Mouse (Mus musculus) left cerebral cortex, adult 18-20 months (tissue): ENCODE results near the gene Olfr263. TPM values are rescaled to one million over a fixed set of nuclear protein-coding genes. Genes with fewer than 3 reads are reported as not detected.

ENCODE experiments used
- DNase-seq, 2 experiments: peaks; one replicate each; pipeline ENCODE4 v3.0.0; 2021 to 2022; ENCODE audit warnings: low spot score in 2 of 2, mixed read lengths in 1 of 2
- total RNA-seq, 2 experiments: library from RNA; stranded (reverse); gene quantifications; 2 replicates each; pipeline ENCODE4 v1.2.3; 2021

Gene Olfr263
- total RNA-seq, 2 experiments from 2014 or later, result not detected

GRCm38 (mm10) chr13:21169657-21170430 lies 40.4 kb downstream of the Olfr263 start:
- peak; percentile 75 to 79 for DNase-seq

GRCm38 (mm10) chr13:21170431-21171155 lies 41.2 kb downstream of the Olfr263 start:
- no peak for DNase-seq

DNA sequence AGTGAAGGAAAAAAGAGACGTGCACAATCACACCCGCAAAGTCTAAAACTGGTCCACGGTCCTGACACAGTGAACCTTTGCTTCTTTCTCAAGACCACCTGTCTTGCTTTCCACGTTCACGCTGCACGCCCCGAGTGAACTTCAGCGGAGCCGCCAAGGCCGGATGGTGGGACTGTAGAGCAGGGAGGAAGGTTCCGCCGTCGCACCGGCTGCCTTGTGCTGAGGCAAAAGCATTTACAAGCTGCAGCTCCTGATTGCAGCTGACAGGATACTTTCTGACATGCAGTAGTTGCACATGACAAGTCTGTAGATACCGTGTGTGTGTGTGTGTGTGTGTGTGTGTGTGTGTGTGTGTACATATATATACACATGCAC lies 41.7 kb downstream of the Olfr263 start:
- no peak for DNase-seq

DNA sequence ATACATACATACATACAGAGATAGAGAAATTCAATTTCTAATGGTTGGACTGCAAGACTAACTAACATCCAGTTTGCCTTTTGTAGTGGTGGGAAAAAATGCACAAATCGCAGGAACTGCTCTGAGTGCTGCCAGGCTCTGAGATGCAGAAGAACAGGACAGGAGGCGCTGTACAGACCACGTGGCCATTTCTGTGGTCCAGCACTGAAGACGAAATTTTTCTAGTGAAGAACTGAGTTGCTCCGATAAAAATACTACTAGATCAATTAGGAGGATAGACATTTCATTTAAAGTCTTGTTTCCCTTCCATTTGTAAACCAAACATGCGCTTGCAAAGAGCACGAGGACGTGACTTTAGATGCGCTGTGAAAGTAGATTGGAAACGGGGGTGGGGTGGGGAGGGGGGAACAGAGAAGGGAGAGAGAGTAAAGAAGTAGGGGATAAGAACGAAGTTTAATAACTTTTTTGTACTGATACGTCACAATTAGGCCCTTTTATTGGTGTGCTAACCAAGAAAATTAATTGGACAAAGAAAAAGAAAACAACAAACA lies 42.2 kb downstream of the Olfr263 start:
- peak in 1 of 2 experiments; percentile 35 for DNase-seq

- DNase-seq, result peak; percentile 65 to 66
Observed at GRCm38 (mm10) chr13:21172241-21173027, 43.0 kb downstream of the Olfr263 start.

DNA sequence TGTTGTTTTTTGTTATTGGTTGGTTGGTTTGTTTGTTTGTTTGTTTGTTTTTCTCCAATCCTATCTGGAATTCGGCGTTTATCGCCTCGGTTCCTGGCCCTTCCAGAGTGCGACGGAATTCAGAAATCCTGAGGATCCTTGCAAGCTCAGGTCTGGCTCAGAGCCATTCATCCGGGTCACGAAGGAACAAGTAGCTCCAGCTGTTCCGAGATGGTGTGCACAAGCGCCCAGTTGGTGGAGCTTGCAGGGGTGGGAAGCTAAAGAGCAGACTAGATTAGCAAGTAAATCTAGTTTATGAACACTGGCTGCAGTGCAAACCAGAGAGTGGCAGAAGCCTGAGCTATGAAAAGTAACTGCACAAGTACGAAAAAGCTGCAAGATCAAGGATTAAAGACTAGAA lies 43.6 kb downstream of the Olfr263 start:
- DNase-seq, result peak; percentile 75 to 80

GRCm38 (mm10) chr13:21176733-21177132 lies 47.3 kb downstream of the Olfr263 start:
- no peak for DNase-seq

DNA sequence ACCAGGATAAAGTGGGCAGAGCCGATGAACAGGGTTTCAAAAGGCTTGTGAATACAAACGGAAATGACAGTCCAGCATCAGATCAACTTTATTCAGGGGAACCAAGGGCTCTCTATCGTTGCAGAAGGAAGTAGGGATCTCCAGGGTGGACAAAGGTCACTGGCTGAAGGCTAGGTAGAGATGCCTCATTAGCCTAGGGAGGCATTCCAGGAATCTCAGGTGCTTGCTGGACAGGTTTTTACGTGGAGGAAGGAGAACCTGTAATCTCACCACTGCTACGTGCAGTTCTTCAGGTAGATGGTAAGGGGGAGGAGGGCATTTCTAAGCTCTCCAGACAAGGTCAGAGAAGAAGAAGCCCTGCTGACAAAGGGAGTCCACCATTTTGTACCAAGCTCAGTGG lies 48.2 kb downstream of the Olfr263 start:
- DNase-seq, result no peak

GRCm38 (mm10) chr13:21178364-21178763 lies 48.9 kb downstream of the Olfr263 start:
- DNase-seq, result no peak

DNA sequence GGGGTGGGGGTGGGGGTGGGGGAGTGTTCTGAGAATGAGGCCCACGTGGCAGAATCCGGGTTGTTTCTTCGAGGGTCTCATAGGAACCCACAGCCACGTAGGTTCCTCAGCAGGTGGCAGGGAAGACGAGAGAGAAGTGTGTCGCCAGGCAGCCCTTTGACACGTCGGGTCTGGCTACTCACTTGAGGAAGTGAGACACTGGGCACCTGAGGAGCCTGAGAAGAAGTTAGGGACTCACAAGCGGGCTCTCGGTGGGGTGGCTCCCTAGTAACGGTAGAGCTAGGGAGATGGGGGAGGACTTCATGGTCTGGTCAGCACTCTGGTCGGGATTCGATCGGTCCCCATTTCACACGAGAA lies 49.9 kb downstream of the Olfr263 start, which contains the start of gene Trim27:
TSS of gene Trim27 (plus strand) at position 79 of the 357 bp plus-strand sequence.
- DNase-seq, result no peak

- DNase-seq, result peak; percentile 74 to 87
Observed at GRCm38 (mm10) chr13:21179724-21180550, 50.5 kb downstream of the Olfr263 start.

GRCm38 (mm10) chr13:21180551-21181530 lies 51.4 kb downstream of the Olfr263 start:
- peak in 1 of 2 experiments; percentile 49 for DNase-seq

DNA sequence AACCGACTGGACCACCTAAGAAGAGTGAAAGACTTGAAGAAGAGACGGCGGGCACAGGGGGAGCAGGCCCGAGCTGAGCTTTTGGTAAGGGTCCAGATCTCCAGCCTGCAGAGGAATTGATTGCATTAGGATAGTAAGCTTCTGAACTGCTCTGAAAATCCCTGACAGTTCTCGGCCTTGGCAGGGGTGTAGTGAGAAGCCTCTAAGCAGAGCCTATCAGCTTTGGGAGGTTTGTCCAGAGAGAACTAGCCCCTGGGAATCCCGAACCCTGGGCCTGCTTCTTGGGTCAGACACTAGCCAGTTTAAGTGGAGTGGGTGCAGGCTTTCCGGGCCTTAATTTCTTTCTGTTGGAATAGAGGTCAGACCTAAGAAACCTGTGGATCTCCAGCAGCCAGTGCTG lies 52.6 kb downstream of the Olfr263 start:
- no peak for DNase-seq

DNA sequence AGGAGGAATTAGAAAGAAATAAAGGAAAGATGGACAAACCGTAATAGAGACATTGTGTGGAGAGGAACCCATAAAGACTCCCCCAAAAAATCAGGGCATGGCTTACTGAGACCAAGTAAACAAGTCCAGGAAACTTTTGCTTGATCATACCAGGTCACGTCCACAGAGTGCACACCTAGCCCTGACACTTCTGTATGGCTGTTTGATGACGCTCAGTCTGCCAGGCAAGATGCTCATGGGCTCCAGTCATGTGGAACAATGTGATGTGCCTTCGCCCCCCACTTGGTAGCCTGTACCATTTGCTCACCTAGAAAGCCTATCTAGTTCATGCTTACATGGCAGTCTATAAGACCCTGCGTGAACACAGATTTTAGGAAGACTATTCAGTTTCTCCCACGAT lies 53.6 kb downstream of the Olfr263 start:
- DNase-seq, result no peak

GRCm38 (mm10) chr13:21183661-21184060 lies 54.2 kb downstream of the Olfr263 start:
- no peak for DNase-seq

DNA sequence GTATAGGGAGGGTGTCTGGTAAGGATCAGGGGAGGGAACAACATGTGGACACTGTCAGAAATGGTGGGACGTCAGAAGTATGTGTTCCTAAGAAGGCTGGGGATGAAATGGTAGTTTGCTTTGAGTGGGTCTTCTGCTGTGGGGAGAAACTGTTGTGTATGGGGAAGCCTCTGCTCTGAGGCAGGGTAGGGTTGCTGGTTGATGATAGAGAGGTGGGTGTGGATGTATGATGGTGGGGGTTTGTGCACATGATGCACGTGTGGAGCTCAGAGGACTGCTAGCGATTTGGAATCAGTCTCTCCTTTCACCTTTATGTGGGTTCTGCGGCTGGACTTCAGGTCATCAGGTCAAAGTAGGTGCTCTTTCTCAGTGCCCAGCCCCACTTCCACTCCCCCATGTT lies 56.1 kb downstream of the Olfr263 start:
- no peak for DNase-seq
